Mouse (Mus musculus): ENCODE measurements around the gene Iqschfp.

The Iqschfp gene

GRCm38 (mm10) chr3:67892026-67892705 lies at the start of gene Iqschfp, which contains the start of gene Iqcj:
TSS of gene Iqschfp (plus strand) at chr3:67892232.
TSS of gene Iqcj (plus strand) at chr3:67892220.
- DNase-seq (ENCODE audit: low read depth), result no peak

- no peak for DNase-seq (ENCODE audit: low read depth)
Measured at GRCm38 (mm10) chr3:67852397-67852796, 39.6 kb upstream of the Iqschfp start.

GRCm38 (mm10) chr3:67861524-67861923 lies 30.5 kb upstream of the Iqschfp start:
- DNase-seq (ENCODE audit: low read depth), result no peak

GRCm38 (mm10) chr3:67867420-67868065 lies 24.5 kb upstream of the Iqschfp start:
- no peak for DNase-seq (ENCODE audit: low read depth)

GRCm38 (mm10) chr3:67869424-67869823 lies 22.6 kb upstream of the Iqschfp start:
- no peak for DNase-seq (ENCODE audit: low read depth)

GRCm38 (mm10) chr3:67877253-67877652 lies 14.8 kb upstream of the Iqschfp start:
- no peak for DNase-seq (ENCODE audit: low read depth)

GRCm38 (mm10) chr3:67884335-67884734 lies 7.7 kb upstream of the Iqschfp start:
- DNase-seq (ENCODE audit: low read depth), result no peak

- no peak for DNase-seq (ENCODE audit: low read depth)
Measured at GRCm38 (mm10) chr3:67886176-67886575, 5.9 kb upstream of the Iqschfp start.

GRCm38 (mm10) chr3:67887251-67887650 lies 4.8 kb upstream of the Iqschfp start:
- no peak for DNase-seq (ENCODE audit: low read depth)

GRCm38 (mm10) chr3:67892768-67893167 lies 736 bp downstream of the Iqschfp start:
- DNase-seq (ENCODE audit: low read depth), result no peak

GRCm38 (mm10) chr3:67902517-67902916 lies 10.5 kb downstream of the Iqschfp start:
- DNase-seq (ENCODE audit: low read depth), result no peak

- DNase-seq (ENCODE audit: low read depth), result no peak
Measured at GRCm38 (mm10) chr3:67908586-67908985, 16.6 kb downstream of the Iqschfp start.

- no peak for DNase-seq (ENCODE audit: low read depth)
Measured at GRCm38 (mm10) chr3:67918098-67918497, 26.1 kb downstream of the Iqschfp start.

GRCm38 (mm10) chr3:67918634-67919259 lies 26.7 kb downstream of the Iqschfp start:
- DNase-seq (ENCODE audit: low read depth), result no peak

- no peak for DNase-seq (ENCODE audit: low read depth)
Measured at GRCm38 (mm10) chr3:67923095-67923494, 31.1 kb downstream of the Iqschfp start.

- no peak for DNase-seq (ENCODE audit: low read depth)
Measured at GRCm38 (mm10) chr3:67925453-67925852, 33.4 kb downstream of the Iqschfp start.

- DNase-seq (ENCODE audit: low read depth), result no peak
Measured at GRCm38 (mm10) chr3:67930424-67931133, 38.5 kb downstream of the Iqschfp start.

GRCm38 (mm10) chr3:67931181-67931580 lies 39.1 kb downstream of the Iqschfp start:
- DNase-seq (ENCODE audit: low read depth), result no peak

GRCm38 (mm10) chr3:67931914-67932313 lies 39.9 kb downstream of the Iqschfp start:
- DNase-seq (ENCODE audit: low read depth), result no peak

GRCm38 (mm10) chr3:67935829-67936228 lies 43.8 kb downstream of the Iqschfp start:
- no peak for DNase-seq (ENCODE audit: low read depth)

- no peak for DNase-seq (ENCODE audit: low read depth)
Measured at GRCm38 (mm10) chr3:67947000-67947399, 55.0 kb downstream of the Iqschfp start.

- no peak for DNase-seq (ENCODE audit: low read depth)
Measured at GRCm38 (mm10) chr3:67952517-67952940, 60.5 kb downstream of the Iqschfp start.
